Mouse (Mus musculus) cerebellum, postnatal 14 days (tissue): Measurements from ENCODE around the gene 2210016F16Rik.
"Not testable (repeated sequence)": the region's sequence is repeated elsewhere in the genome, so short reads cannot be mapped to it uniquely, and the experiment has no call there.

Experiments used
- DNase-seq, 2 experiments: peaks; one replicate each; pipeline ENCODE4 v3.0.0; 2021; ENCODE audit warnings: mixed read lengths in 2 of 2

The 2210016F16Rik gene

GRCm38 (mm10) chr13:58384779-58385546, at the start of gene 2210016F16Rik:
Gene 2210016F16Rik, minus strand, starts transcription at chr13:58385225.
- DNase-seq, result peak; percentile 73 to 74

- no peak for DNase-seq
These were observed 38.1 kb upstream of the 2210016F16Rik start for GRCm38 (mm10) chr13:58423061-58423660.

DNA sequence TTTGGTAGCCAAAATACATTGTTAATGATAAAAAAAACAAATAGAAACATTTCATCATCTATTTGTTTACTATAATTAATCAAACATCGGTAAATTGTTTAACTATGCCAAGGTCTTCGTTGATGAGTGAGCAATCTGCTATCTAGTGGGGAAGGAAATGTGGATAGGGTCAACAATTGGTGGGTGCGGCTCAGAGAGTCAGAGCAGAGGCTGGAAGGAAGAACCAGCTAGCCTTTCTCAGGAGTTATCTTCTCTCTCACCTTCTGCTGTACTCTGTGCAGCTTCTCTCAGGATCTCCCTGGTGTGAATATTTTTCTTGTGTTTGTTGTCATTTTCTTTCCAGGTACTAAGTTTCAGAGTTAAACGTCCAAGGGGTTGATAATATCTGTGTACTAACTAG, 37.2 kb upstream of the 2210016F16Rik start:
- no peak for DNase-seq

GRCm38 (mm10) chr13:58421026-58421425, 36.0 kb upstream of the 2210016F16Rik start:
- DNase-seq, result no peak

DNA sequence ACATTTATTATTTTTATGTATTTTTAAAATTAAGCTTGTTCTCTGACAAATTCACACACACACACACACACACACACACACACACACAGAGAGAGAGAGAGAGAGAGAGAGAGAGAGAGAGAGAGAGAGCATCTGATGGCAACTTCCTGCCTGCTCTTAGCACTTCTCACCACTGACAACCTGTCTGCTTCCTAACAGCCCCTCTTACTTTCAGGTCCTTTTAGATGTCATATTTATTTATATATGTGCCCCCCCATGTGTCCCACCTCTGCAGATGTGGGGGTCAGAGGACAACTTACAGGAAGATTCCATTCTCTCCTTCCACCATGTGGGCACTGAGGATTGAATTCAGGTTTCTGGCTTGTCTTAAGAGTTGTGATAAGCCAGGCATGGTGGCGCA, 34.2 kb upstream of the 2210016F16Rik start:
- no peak for DNase-seq

DNA sequence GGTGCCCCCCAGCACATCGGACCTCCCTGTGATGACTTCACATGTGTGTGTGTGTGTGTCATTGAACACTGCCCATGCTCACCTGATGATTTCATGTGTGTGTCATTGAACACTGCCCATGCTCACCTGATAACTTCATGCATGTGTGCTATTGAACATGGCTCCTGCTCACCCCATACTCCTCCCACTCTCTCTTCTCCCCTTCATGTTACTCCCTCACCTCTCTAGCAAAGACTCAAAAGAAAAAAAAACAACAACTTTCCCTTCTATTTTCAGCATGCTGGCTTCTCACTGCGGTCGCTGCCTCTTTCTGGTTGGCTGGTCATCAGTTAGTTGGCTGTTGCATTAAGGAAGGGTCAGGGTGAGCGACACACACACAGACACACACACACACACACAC, 33.6 kb upstream of the 2210016F16Rik start:
- no peak for DNase-seq

DNA sequence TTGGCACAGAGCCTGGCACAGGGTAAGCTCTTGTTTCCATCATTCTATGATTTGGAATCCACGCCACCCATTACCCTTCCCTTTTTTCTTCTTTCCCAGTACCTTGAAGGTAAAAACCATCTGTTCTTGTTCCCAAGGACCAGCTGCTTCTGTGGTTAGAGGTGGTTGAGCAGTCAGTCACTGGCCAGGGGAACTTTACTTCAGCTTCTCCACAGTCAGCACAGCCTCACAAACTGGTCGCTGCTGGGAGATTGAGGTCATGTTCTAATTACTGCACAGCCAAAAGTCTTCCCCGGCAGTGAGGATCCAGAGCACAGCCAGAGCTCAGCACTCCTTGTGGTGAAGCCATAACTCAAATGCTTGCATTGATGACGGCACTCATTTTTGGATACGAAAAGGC, 30.8 kb upstream of the 2210016F16Rik start:
- DNase-seq, result peak in 1 of 2 experiments; percentile 22

DNA sequence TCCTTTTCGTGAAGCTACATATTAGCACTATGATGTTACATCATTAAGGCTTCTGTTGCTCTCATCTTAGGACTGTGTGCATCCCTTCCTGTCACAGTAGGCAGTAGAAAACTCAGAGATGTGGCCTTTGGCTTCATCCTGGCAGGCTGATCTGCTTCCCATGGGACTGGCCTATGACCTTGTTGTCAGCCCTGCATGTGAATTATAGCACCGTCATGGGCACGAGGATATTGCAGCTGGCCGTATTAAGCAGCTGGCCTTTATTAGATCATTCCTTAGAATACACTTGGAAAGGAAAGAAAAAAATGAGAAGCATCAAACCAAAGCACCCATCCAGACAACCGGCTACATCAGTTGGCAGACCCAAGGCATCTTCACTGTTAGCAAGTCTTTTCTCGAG, 30.3 kb upstream of the 2210016F16Rik start:
- no peak for DNase-seq

DNA sequence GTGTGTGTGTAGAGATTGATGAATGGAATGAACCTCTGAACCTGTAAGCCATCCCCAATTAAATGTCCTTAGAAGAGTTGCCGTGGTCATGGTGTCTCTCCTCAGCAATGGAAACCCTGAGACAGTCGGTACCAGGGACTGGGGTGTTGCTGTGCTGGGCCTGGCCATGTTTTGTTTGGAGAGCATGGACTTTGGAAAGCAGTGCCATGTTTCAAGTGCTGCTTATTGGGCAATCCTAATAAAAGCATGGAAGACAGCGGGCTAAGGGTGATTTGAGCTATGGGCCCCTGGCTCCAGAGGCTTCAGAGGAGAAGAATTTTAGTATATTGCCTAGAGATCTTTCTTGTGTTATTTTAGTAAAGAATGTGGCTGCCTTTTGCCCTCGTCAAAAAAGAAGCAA, 26.0 kb upstream of the 2210016F16Rik start:
- DNase-seq, result no peak

- DNase-seq, result not testable (repeated sequence)
These were observed 18.2 kb upstream of the 2210016F16Rik start, which contains the start of gene Hnrnpk for GRCm38 (mm10) chr13:58403243-58403642. Gene Hnrnpk, minus strand, starts transcription at chr13:58403343.

DNA sequence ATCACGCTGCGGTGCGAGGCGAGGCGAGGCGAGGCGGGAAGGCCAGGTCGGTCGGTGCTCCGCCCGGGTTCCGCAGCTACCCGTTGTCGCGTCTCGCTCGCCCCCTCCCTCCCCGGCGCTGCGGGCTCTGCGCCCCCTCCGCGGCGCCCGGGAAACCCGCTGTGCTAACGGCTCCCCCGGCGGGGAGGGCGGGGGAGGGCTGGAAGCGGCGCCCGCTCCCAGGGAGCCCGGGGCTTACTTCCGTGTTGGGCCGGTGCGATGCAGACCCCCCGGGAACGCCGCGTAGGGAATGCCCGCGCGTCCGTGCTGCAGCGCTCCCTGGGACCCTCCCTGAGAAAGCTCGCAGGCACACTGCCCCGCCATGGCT, 17.7 kb upstream of the 2210016F16Rik start:
- DNase-seq, result no peak

DNA sequence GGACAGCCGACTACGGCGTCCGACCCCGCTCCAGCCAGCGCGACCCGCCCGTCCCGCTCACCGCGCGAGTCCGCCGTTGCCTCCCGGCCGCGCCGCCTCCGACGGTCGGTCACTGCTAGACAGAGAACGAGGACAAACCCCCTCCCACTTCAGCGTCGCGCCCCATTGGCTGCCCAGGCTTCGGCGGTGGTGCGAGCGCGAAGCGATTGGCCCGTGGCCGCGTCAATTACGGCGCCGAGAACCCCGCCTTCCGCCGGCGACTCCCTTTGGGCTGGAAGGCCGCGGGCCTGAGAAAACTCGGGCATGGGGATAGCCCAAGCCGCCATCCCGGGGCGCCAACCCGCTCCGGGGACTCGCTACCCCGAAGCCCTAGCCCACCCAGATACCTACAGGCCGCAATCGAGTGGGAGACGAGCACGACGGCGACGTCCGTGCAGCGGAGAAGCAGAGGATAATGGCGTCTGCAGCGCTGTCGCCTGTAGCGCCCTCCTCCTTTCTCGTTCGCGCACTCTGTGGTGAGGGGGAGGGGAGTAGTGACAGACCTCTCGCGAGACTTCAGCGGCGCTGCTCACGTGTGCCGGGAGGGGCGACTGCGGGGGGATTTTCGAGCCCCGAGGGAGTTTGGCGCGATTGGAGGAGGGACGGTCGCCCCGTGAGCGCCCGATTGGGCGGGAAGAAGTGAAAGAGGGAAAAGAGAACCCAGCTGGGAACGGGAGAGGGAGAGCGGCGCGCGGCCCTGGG, 17.1 kb upstream of the 2210016F16Rik start, which contains the start of gene Rmi1:
Gene Rmi1, plus strand, starts transcription at position 246 of the 741 bp plus-strand sequence.
- peak; percentile 98 to 99 for DNase-seq

GRCm38 (mm10) chr13:58401135-58402002, 16.3 kb upstream of the 2210016F16Rik start:
- DNase-seq, result peak; percentile 86 to 93

DNA sequence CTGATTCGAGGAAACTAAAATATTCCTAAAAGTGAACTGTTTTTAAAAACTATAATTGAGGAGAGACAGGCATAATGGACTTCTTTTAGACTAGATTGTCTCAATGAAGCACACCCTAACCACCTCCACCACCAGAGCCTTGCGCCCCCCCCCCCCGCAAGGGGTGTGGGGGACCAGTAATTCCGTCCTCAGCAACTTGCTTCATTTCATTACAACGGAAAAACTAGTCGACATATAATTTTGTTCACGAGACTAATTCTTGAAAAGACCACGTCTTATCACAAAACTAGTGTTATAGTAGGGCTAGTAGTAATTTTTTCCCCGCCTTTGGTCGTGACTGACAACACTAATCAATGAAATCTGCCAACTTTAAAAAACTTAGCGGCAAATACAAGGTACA, 15.6 kb upstream of the 2210016F16Rik start:
- DNase-seq, result no peak

DNA sequence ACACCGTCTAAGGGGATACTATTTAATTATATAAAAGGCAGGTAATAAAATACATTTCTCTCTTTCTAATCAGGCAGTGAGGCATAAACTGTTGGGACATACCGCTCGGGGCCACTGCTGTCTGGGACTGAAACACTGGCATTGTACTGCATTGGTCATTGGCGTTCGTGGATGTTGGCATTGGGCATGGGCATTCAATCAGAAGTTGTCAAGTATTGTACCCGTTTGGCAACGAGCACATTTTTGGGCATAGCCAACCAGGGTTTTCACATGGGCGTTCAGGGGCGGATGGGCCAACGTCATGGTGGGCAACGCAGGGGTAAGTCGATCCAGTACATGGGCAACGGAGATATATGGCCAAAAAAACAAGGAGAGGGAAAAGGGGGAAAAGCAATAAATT, 12.6 kb upstream of the 2210016F16Rik start:
- DNase-seq, result peak in 1 of 2 experiments; percentile 13

DNA sequence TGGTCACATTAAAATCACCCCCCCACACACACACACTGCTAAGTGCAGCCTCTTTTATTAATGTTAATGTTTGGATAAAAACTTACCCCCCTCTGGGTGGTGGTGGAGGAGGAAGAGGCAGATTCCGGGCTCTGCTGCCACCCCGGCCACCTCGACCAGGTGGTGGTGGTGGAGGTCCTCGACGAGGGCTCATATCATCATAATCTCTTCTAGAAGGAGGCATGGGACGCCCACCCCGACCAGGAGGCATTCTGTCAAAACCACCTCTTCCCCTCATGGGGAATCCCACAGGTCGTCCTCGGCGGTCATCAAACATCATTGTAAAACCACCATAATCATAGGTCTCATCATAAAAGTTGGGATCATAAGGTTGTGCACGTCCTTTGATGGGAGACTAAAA, 9.4 kb upstream of the 2210016F16Rik start:
- not testable (repeated sequence) for DNase-seq

GRCm38 (mm10) chr13:58389324-58389951, 4.4 kb upstream of the 2210016F16Rik start:
- no peak for DNase-seq

DNA sequence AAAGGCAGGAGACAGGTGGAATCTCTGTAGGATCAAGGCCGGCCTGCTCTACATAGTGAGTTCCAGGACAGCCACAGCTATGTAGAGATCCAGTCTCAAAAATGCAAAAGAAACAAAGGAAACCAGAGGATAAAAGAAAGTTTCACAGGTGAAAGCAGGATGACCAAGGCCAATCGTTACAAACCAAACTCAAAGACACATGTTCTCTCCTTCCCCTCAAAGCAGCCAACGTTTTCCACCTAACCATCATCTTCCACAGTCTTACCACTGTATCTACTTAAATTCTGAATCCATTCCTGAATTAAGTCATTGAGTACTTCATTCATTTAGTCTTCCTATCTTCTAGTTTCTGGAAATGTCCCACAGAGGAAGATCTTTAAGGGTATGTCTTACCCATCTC, 3.4 kb upstream of the 2210016F16Rik start:
- DNase-seq, result no peak

DNA sequence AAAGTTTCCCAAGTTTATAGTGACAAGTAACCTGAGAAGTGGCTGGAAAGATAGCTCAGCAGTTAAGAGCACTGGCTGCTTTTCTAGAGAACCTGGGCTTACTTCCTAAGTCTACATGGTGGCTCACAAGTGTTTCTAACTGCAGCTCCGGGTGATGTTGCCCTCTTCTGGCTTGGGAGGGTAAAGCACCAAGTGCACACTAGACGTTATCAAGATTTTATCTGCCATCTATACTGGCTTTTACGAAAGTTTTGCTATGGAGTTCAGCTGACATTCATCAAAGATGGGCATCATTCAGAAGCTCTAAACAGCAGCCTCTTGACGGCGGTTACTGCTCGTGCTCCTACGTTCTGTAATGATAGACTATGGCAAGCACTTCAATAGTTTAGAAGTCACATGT, 2.9 kb upstream of the 2210016F16Rik start:
- peak; percentile 79 to 85 for DNase-seq

DNA sequence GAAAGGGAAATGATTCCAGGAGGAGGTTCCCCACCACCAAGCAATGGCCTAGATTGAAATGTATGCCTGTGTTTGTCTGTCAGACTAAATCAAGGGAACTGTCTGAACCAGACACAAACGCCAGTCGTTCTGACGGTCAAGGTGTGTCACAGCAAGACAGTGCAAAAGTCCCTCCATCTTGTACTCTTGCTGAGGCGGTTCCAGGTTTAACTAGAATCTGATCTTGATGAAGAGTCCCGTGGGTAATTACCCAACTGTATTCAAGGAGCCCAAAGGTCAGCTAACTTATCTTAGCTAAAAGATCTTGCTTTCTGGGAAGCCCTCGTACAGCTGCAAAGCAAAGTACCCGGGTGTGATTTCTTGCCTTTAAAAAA, 509 bp upstream of the 2210016F16Rik start:
- no peak for DNase-seq

- DNase-seq, result peak in 1 of 2 experiments; percentile 12
These were observed 654 bp downstream of the 2210016F16Rik start for GRCm38 (mm10) chr13:58384371-58384770.

GRCm38 (mm10) chr13:58373153-58373470, 11.9 kb downstream of the 2210016F16Rik start:
- DNase-seq, result no peak
